Mouse (Mus musculus) neutrophil, adult 65 days (primary cell): ENCODE data around the gene Dclk2. TPM values are rescaled to one million over a fixed set of nuclear protein-coding genes. Genes with fewer than 3 reads are reported as not detected.

ENCODE experiments used
- total RNA-seq: library from RNA; stranded (reverse); gene quantifications from 2 replicates; pipeline ENCODE4 v1.2.4, GENCODE M21; 2023

The Dclk2 gene
- total RNA-seq = 0.41 and 1.1 TPM in 2 replicates

GRCm38 (mm10) chr3:86920343-86921083 is at the start of gene Dclk2:
Gene Dclk2 (minus strand): TSS chr3:86920852.

Other genes starting within 250 kb of the Dclk2 start
- gene Cd1d1, start 78.6 kb upstream of the Dclk2 start, total RNA-seq = 9.5 and 11.9 TPM in 2 replicates